Mouse (Mus musculus) kidney, adult 2 months (tissue): Measurements from ENCODE around the gene Slc26a5. TPM values are rescaled to one million over a fixed set of nuclear protein-coding genes. Genes with fewer than 3 reads are reported as not detected.

Source experiments
- DNase-seq: peaks from one replicate; pipeline ENCODE4 v3.0.0; 2021
- H3K27ac ChIP-seq: fragments of 200-500 bp; 2 replicates; pipeline ENCODE4 v1.5.1; 2012; ENCODE audit warnings: low read depth, low read length, control low read depth, inconsistent platforms; ENCODE audit not compliant: insufficient read depth
- H3K27me3 ChIP-seq: fragments of 200-500 bp; replicated peaks from 2 replicates; pipeline ENCODE4 v1.6.1; 2012; ENCODE audit warnings: mild to moderate bottlenecking, moderate library complexity, low read length, inconsistent platforms; ENCODE audit not compliant: control insufficient read depth, insufficient read depth
- H3K36me3 ChIP-seq: fragments of 200-500 bp; 2 replicates; pipeline ENCODE4 v1.6.1; 2012; ENCODE audit warnings: mild to moderate bottlenecking, moderate library complexity, low read length, inconsistent platforms; ENCODE audit not compliant: control insufficient read depth, insufficient read depth
- H3K4me1 ChIP-seq: fragments of 200-500 bp; 2 replicates; pipeline ENCODE4 v1.6.1; 2011; ENCODE audit warnings: low read length; ENCODE audit not compliant: control insufficient read depth, insufficient read depth
- H3K4me3 ChIP-seq: fragments of 200-500 bp; 2 replicates; pipeline ENCODE4 v1.5.1; 2011; ENCODE audit warnings: mild to moderate bottlenecking, low read depth, low read length, control low read depth; ENCODE audit not compliant: insufficient read depth
- CTCF ChIP-seq: fragments of 200-500 bp; conservative IDR thresholded peaks from 2 replicates; pipeline ENCODE4 v1.5.1; 2011; ENCODE audit warnings: low read depth, mild to moderate bottlenecking, control low read depth, low read length, moderate library complexity, mixed read lengths; ENCODE audit not compliant: insufficient read depth, insufficient read length
- POLR2A ChIP-seq: fragments of 200-500 bp; IDR thresholded peaks from one replicate; pipeline ENCODE4 v1.6.1; 2011; ENCODE audit warnings: low read depth, low read length, control low read depth
- WGBS: fragments of 180-500 bp; shearing (Covaris S2); methylation state at CpG from one replicate; pipeline ENCODE4 v1.1.7; 2018; 5-methylcytosine and 5-hydroxymethylcytosine counted together
- polyA plus RNA-seq: library from polyadenylated mRNA; depleted of rRNA; stranded (reverse); fragments of >200 nt; gene quantifications from 2 replicates; pipeline ENCODE4 v1.2.3, GENCODE M21; 2012

The Slc26a5 gene
- polyA plus RNA-seq, 1 experiment, result not detected

- Histone ChIP-seq H3K27me3 (no peaks in the 10 kb centered on the region), H3K27ac (no peak overlapping the region), H3K4me1 (no peaks in the 10 kb centered on the region), H3K4me3 (no peak overlapping the region), H3K36me3 (no peaks in the 10 kb centered on the region)
- WGBS, result 54% methylated on average over 6 of the region's 6 CpGs
- TF ChIP-seq POLR2A (no peak), CTCF (no peak)
- no peak for DNase-seq
Observed at GRCm38 (mm10) chr5:21847438-21847837, 18.0 kb downstream of the Slc26a5 start.

- Histone ChIP-seq H3K27ac (no peak overlapping the region), H3K27me3 (no peaks in the 10 kb centered on the region), H3K4me3 (no peak overlapping the region), H3K36me3 (no peaks in the 10 kb centered on the region), H3K4me1 (no peaks in the 10 kb centered on the region)
- TF ChIP-seq POLR2A, result no peak
- TF ChIP-seq CTCF, result no peak
- 79% methylated on average over 20 of the region's 20 CpGs for WGBS
- no peak for DNase-seq
Observed at GRCm38 (mm10) chr5:21846616-21847290, 18.7 kb downstream of the Slc26a5 start.

GRCm38 (mm10) chr5:21844676-21845075 lies 20.7 kb downstream of the Slc26a5 start:
- no peak overlapping the region for H3K27ac ChIP-seq
- peak; percentile 24; the same call in 1 of the 2 replicates for TF ChIP-seq CTCF
- TF ChIP-seq POLR2A, result no peak
- H3K4me1 ChIP-seq, result no peaks in the 10 kb centered on the region
- DNase-seq, result no peak
- H3K36me3 ChIP-seq, result no peaks in the 10 kb centered on the region
- no peaks in the 10 kb centered on the region for H3K27me3 ChIP-seq
- WGBS, result 71% methylated on average over 4 of the region's 4 CpGs
- no peak overlapping the region for H3K4me3 ChIP-seq

- H3K36me3 ChIP-seq, result no peaks in the 10 kb centered on the region
- no peak overlapping the region for H3K4me3 ChIP-seq
- no peaks in the 10 kb centered on the region for H3K4me1 ChIP-seq
- 68% methylated on average over 3 of the region's 3 CpGs for WGBS
- no peak for TF ChIP-seq CTCF
- TF ChIP-seq POLR2A, result no peak
- DNase-seq, result no peak
- no peak overlapping the region for H3K27ac ChIP-seq
- no peaks in the 10 kb centered on the region for H3K27me3 ChIP-seq
Observed at GRCm38 (mm10) chr5:21831761-21832160, 33.6 kb downstream of the Slc26a5 start.

- no peak overlapping the region for H3K27ac ChIP-seq
- H3K4me1 ChIP-seq, result no peaks in the 10 kb centered on the region
- WGBS, result 75% methylated on average over 4 of the region's 4 CpGs
- DNase-seq, result no peak
- H3K4me3 ChIP-seq, result no peak overlapping the region
- H3K27me3 ChIP-seq, result no peaks in the 10 kb centered on the region
- no peaks in the 10 kb centered on the region for H3K36me3 ChIP-seq
- TF ChIP-seq CTCF (no peak), POLR2A (no peak)
Observed at GRCm38 (mm10) chr5:21828855-21829254, 36.5 kb downstream of the Slc26a5 start.

GRCm38 (mm10) chr5:21827643-21828042 lies 37.8 kb downstream of the Slc26a5 start:
- Histone ChIP-seq H3K27ac (no peak overlapping the region), H3K27me3 (no peaks in the 10 kb centered on the region), H3K4me3 (no peak overlapping the region), H3K36me3 (no peaks in the 10 kb centered on the region), H3K4me1 (no peaks in the 10 kb centered on the region)
- WGBS, result 15% methylated on average over 6 of the region's 6 CpGs
- no peak for DNase-seq
- TF ChIP-seq POLR2A, result no peak
- no peak for TF ChIP-seq CTCF

GRCm38 (mm10) chr5:21826370-21826769 lies 39.0 kb downstream of the Slc26a5 start:
- H3K36me3 ChIP-seq, result no peaks in the 10 kb centered on the region
- H3K27ac ChIP-seq, result no peak overlapping the region
- 32% methylated on average over 7 of the region's 7 CpGs for WGBS
- no peak for TF ChIP-seq POLR2A
- TF ChIP-seq CTCF, result no peak
- no peak overlapping the region for H3K4me3 ChIP-seq
- H3K27me3 ChIP-seq, result no peaks in the 10 kb centered on the region
- DNase-seq, result no peak
- H3K4me1 ChIP-seq, result no peaks in the 10 kb centered on the region

- no peaks in the 10 kb centered on the region for H3K27me3 ChIP-seq
- 62% methylated on average over 1 of the region's 1 CpGs for whole genome bisulfite sequencing
- peak; percentile 32 for DNase-seq
- H3K27ac ChIP-seq, result no peak overlapping the region
- H3K4me3 ChIP-seq, result no peak overlapping the region
- TF ChIP-seq CTCF (peak; percentile 37), POLR2A (no peak)
- no peaks in the 10 kb centered on the region for H3K4me1 ChIP-seq
- H3K36me3 ChIP-seq, result no peaks in the 10 kb centered on the region
Observed at GRCm38 (mm10) chr5:21813994-21814393, 51.4 kb downstream of the Slc26a5 start.
